9 mouse cellular contexts compared by ENCODE assay signal in genomic region chr14:41263853-41264755, GRCm38 (mm10). TPM values are rescaled to one million over a fixed set of nuclear protein-coding genes. Genes with fewer than 3 reads are reported as not detected.
DNase-seq lines count a peak whose midpoint lies in the region; ATAC-seq and TF ChIP-seq lines count a peak whose summit lies in the region.
"Not testable (repeated sequence)": the region's sequence is repeated elsewhere in the genome, so short reads cannot be mapped to it uniquely, and the experiment has no call there.
"Had no signal": no experiment of that assay in that cellular context is flagged by ENCODE, and none has a peak within 500 bp of the region (broad histone marks: within the 10 kb centered on the region; RNA-seq: fewer than 3 reads in every experiment).

No protein-coding gene starts in this region.

- intact Hi-C loops in gastrocnemius, adult 2 months (cut with DNase I), result not testable (repeated sequence)

- WGBS in embryonic facial prominence, embryonic 10.5 days, result 3% methylated on average over 28 of the region's 29 CpGs
- WGBS in hindbrain, embryonic 15.5 days, result 5% methylated on average over 24 of the region's 29 CpGs
- 4% methylated on average over 27 of the region's 29 CpGs for WGBS in limb, embryonic 15.5 days
- WGBS in neural tube, embryonic 12.5 days, result 2% methylated on average over 26 of the region's 29 CpGs
- 7% methylated on average over 21 of the region's 29 CpGs for WGBS in stomach, postnatal 0 days

- not testable (repeated sequence) for H3K27ac ChIP-seq in embryonic facial prominence, embryonic 10.5 days (replicated peaks); gastrocnemius, adult 2 months; hindbrain, embryonic 15.5 days (replicated peaks); limb, embryonic 15.5 days; neural tube, embryonic 12.5 days; stomach, postnatal 0 days (replicated peaks)

- not testable (repeated sequence) for TF ChIP-seq EP300 in stomach, postnatal 0 days (optimal IDR thresholded peaks at IDR 0.05)

- H3K9ac ChIP-seq in hindbrain, embryonic 15.5 days, result 0 out of 2 replicates have a peak overlapping the region, but pooled peaks have one; percentile 16
- H3K9ac ChIP-seq in limb, embryonic 15.5 days; neural tube, embryonic 12.5 days; stomach, postnatal 0 days (ENCODE audit: low read length): not testable (repeated sequence)

- peak overlapping the region; percentile 57 for H3K4me2 ChIP-seq in hindbrain, embryonic 15.5 days
- H3K4me2 ChIP-seq in limb, embryonic 15.5 days, result peak overlapping the region; percentile 39
- H3K4me2 ChIP-seq in neural tube, embryonic 12.5 days (replicated peaks), result peak overlapping the region; percentile 52
- not testable (repeated sequence) for H3K4me2 ChIP-seq in stomach, postnatal 0 days (replicated peaks; ENCODE audit: low read depth)

- ATAC-seq in hindbrain, embryonic 15.5 days (ENCODE audit: low FRiP score, low read depth), result peak; percentile 91
- ATAC-seq in limb, embryonic 15.5 days (ENCODE audit: insufficient number of reproducible peaks, low FRiP score, low TSS enrichment, low read depth); stomach, postnatal 0 days (ENCODE audit: low FRiP score, low TSS enrichment): not testable (repeated sequence)
- ATAC-seq in neural tube, embryonic 12.5 days (ENCODE audit: low FRiP score, low read depth), result peak; percentile 95

- H3K9me3 ChIP-seq in embryonic facial prominence, embryonic 10.5 days; hindbrain, embryonic 15.5 days; limb, embryonic 15.5 days; neural tube, embryonic 12.5 days; stomach, postnatal 0 days (ENCODE audit: control insufficient read depth, low read length): not testable (repeated sequence)

- DNase-seq in adrenal gland, adult (ENCODE audit: inconsistent age in 2 of 2, low spot score in 1 of 2), result peak; percentile 27 to 61
- DNase-seq in embryonic facial prominence, embryonic 10.5 days (ENCODE audit: low spot score), result peak; percentile 26
- DNase-seq in gastrocnemius, adult 2 months, result peak; percentile 15
- peak; percentile 21 for DNase-seq in layer of hippocampus, adult 9-11 months
- DNase-seq in stomach, postnatal 0 days (ENCODE audit: low spot score), result peak; percentile 11

- not testable (repeated sequence) for H3K27me3 ChIP-seq in embryonic facial prominence, embryonic 10.5 days (replicated peaks; ENCODE audit: low read depth, poor library complexity, severe bottlenecking); hindbrain, embryonic 15.5 days; limb, embryonic 15.5 days; neural tube, embryonic 12.5 days (replicated peaks); stomach, postnatal 0 days (ENCODE audit: control insufficient read depth, insufficient read depth, low read length)

- H3K36me3 ChIP-seq in embryonic facial prominence, embryonic 10.5 days (replicated peaks); hindbrain, embryonic 15.5 days; limb, embryonic 15.5 days; neural tube, embryonic 12.5 days; stomach, postnatal 0 days (ENCODE audit: control insufficient read depth, insufficient read depth, low read length): not testable (repeated sequence)

- TF ChIP-seq CTCF in gastrocnemius, adult 2 months (IDR thresholded peaks at IDR 0.05); stomach, postnatal 0 days (IDR thresholded peaks at IDR 0.05; ENCODE audit: low read depth): not testable (repeated sequence)

- peak overlapping the region; percentile 47 for H3K4me3 ChIP-seq in embryonic facial prominence, embryonic 10.5 days
- peak overlapping the region; percentile 37; the same call in 1 of the 2 replicates for H3K4me3 ChIP-seq in gastrocnemius, adult 2 months
- peak overlapping the region; percentile 36 for H3K4me3 ChIP-seq in hindbrain, embryonic 15.5 days
- peak overlapping the region; percentile 23 for H3K4me3 ChIP-seq in limb, embryonic 15.5 days
- H3K4me3 ChIP-seq in neural tube, embryonic 12.5 days; stomach, postnatal 0 days (ENCODE audit: low read depth, low read length): not testable (repeated sequence)

- not testable (repeated sequence) for H3K4me1 ChIP-seq in embryonic facial prominence, embryonic 10.5 days; hindbrain, embryonic 15.5 days (replicated peaks); limb, embryonic 15.5 days; neural tube, embryonic 12.5 days; stomach, postnatal 0 days (replicated peaks; ENCODE audit: control insufficient read depth, insufficient read depth)

RNA-seq across cellular contexts. Expression of gene Gm2832, which starts 14.5 kb away (rescaled TPM):
- polyA plus RNA-seq in embryonic facial prominence, embryonic 10.5 days (2016; fragmentation: Nextera tagmentation; extraction: Ambion mirVana), result 0.09 and 0.19 TPM in 2 replicates
- not detected for total RNA-seq in gastrocnemius, adult 2 months (2021)
- polyA plus RNA-seq in hindbrain, embryonic 15.5 days (2015; fragmentation: Nextera tagmentation; extraction: Ambion mirVana), result 0.35 and 0.47 TPM in 2 replicates
- not detected in 2 replicates for polyA plus RNA-seq in limb, embryonic 15.5 days (2015; fragmentation: Nextera tagmentation; extraction: Ambion mirVana)
- 0.10 TPM in 1 of 2 replicates, not detected in the other for polyA plus RNA-seq in neural tube, embryonic 12.5 days (2016; fragmentation: Nextera tagmentation; extraction: Ambion mirVana)
- polyA plus RNA-seq in stomach, postnatal 0 days (2015; fragmentation: Nextera tagmentation; extraction: Ambion mirVana), result not detected in 2 replicates
- polyA plus RNA-seq: gonadal fat pad, adult 2 months had no signal
